Mouse (Mus musculus) heart, embryonic 15.5 days (tissue): ENCODE measurements at regions not wholly inside any gene's neighbourhood (a gene's known extent, or its start where the extent isn't known, plus 50 kb on each side); places are given as distances from the start of the nearest gene placed in this dataset.

Experiments
- ATAC-seq: fragments of 200-750 bp; cut with Nextera tagmentation; replicated peaks from 2 replicates; pipeline ENCODE4 v1.8.0; 2017; ENCODE audit warnings: low read depth, moderate TSS enrichment; ENCODE audit not compliant: insufficient number of reproducible peaks, insufficient read depth, low FRiP score
- H3K27ac ChIP-seq: fragments of 300-500 bp; sonication (generic); 2 replicates; pipeline ENCODE4 v1.5.1; 2015; ENCODE audit warnings: mild to moderate bottlenecking, inconsistent platforms
- H3K27me3 ChIP-seq: fragments of 300-500 bp; sonication (generic); 2 replicates; pipeline ENCODE4 v1.6.1; 2015; ENCODE audit warnings: inconsistent platforms
- H3K36me3 ChIP-seq: fragments of 300-500 bp; sonication (generic); 2 replicates; pipeline ENCODE4 v1.6.1; 2015; ENCODE audit warnings: mild to moderate bottlenecking, inconsistent platforms
- H3K4me1 ChIP-seq: fragments of 300-500 bp; sonication (generic); replicated peaks from 2 replicates; pipeline ENCODE4 v1.6.1; 2015; ENCODE audit warnings: inconsistent platforms
- H3K4me2 ChIP-seq: fragments of 300-500 bp; sonication (generic); 2 replicates; pipeline ENCODE4 v1.6.1; 2015; ENCODE audit warnings: inconsistent platforms, mild to moderate bottlenecking, moderate library complexity
- H3K4me3 ChIP-seq: fragments of 300-500 bp; sonication (generic); 2 replicates; pipeline ENCODE4 v1.5.1; 2015; ENCODE audit warnings: mild to moderate bottlenecking, inconsistent platforms
- H3K9ac ChIP-seq: fragments of 300-500 bp; sonication (generic); 2 replicates; pipeline ENCODE4 v1.6.1; 2015; ENCODE audit warnings: mild to moderate bottlenecking, inconsistent platforms
- H3K9me3 ChIP-seq: fragments of 300-500 bp; sonication (generic); replicated peaks from 2 replicates; pipeline ENCODE4 v1.6.1; 2016; ENCODE audit warnings: inconsistent platforms
- WGBS: fragments of 180-500 bp; shearing (Covaris S2); methylation state at CpG from one replicate; pipeline ENCODE4 v1.1.7; 2015; ENCODE audit warnings: mixed read lengths; 5-methylcytosine and 5-hydroxymethylcytosine counted together

DNA sequence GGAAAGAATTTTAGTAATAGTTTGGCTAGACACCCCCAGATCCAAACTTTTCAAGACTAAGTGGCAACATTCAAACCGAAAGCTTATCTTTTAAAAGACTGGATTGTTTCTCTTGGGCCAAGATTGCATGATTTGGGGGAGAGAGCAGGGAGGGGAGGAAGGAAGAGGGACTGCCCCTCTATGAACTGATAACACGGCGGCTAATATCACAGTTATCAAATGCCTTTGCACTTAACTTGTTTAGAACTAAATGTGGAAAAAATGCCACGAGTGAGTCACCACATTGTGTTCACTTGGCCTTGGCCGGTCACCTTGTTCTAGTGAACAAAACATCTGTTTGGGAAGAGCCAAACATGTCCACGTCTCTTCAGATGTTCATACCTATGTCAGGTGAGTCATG, 92.3 kb downstream of the Tes start:
- Histone ChIP-seq H3K27me3 (no peaks in the 10 kb centered on the region), H3K4me2 (no peak overlapping the region), H3K27ac (no peak overlapping the region), H3K4me3 (no peak overlapping the region), H3K9ac (no peak overlapping the region), H3K4me1 (peaks cover 4% of the 10 kb centered on the region; the same call in 1 of the 2 replicates), H3K36me3 (no peaks in the 10 kb centered on the region), H3K9me3 (no peaks in the 10 kb centered on the region)
- 44% methylated on average over 6 of the region's 6 CpGs for WGBS
- no peak for ATAC-seq

DNA sequence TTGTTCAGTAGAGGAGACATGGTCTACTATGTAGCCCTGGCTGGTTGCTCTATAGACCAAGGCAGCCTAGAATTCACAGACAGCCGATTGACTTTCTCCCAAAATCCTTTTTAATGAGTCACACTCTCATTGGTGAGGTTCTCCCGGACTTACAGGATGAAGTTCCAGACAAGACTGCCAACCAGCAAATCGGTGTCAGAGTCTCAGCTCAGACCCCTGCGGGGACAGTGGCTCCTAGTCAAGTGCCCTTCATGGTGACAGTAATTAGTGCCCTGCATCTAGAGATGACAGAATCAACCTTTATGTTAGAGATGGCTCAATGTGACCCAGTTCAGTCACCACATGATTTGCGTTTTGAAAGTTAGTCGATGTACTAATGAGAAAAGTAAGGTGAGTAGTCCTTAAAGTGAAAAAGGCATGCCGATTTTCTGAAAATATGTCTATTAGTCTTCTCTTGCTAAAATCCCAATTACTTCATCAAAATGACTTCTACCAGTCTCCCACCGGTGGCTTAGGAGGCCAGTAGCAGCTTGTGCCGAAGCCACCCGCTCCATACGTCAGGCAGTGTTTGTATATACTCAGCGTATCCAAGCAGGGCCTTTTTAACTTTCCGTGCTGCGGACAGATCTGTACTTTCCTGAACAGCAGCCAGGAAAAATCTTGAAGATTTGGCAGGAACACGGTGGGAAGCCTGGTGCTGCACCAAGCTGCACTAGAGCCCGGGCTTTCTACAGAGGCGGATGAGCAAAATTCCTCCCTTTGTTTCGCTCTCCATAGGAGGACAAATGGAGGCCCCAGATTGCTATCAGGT, 105.2 kb downstream of the Tes start:
- H3K9ac ChIP-seq: no peak overlapping the region

DNA sequence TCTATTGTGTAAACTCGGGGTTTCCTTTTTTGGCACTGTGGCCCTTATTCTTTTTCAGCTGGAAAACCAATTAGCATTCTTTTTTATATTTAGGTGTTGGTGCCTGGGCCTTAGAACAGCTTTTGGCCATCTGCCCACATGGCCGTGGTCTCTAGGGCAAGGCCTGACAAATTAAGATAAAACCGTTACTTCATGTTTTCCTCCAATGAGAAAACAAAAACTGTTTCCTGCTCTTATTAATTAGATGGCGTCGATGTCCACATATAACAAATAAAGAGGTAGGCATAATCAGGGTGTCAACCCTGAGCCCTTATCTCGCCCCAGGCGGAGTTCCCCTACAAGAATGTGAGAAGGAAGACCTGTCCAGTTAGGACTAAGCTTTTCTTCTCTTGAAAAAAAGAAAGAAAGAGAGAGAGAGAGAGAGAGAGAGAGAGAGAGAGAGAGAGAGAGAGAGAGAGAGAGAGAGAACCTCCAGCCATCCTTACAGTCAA, 105.9 kb downstream of the Tes start:
- peaks cover 29% of the 10 kb centered on the region for H3K4me1 ChIP-seq
- H3K4me2 ChIP-seq: peak overlapping the region; percentile 39
- peak; percentile 51 for ATAC-seq
- no peaks in the 10 kb centered on the region for H3K27me3 ChIP-seq
- no peaks in the 10 kb centered on the region for H3K9me3 ChIP-seq
- WGBS: 30% methylated on average over 7 of the region's 7 CpGs
- H3K27ac ChIP-seq: peak overlapping the region; percentile 86
- H3K4me3 ChIP-seq: peak overlapping the region; percentile 10; the same call in 1 of the 2 replicates
- no peaks in the 10 kb centered on the region for H3K36me3 ChIP-seq
- H3K9ac ChIP-seq: no peak overlapping the region

More for the DNA sequence above, 105.2 kb downstream of the Tes start:
- Histone ChIP-seq H3K4me3 (peak overlapping the region; percentile 10; the same call in 1 of the 2 replicates), H3K27ac (peak overlapping the region; percentile 86), H3K36me3 (no peaks in the 10 kb centered on the region), H3K27me3 (no peaks in the 10 kb centered on the region), H3K9me3 (no peaks in the 10 kb centered on the region), H3K4me1 (peaks cover 29% of the 10 kb centered on the region), H3K4me2 (peak overlapping the region; percentile 39)
- peak; percentile 82 for ATAC-seq
- 30% methylated on average over 18 of the region's 18 CpGs for WGBS

DNA sequence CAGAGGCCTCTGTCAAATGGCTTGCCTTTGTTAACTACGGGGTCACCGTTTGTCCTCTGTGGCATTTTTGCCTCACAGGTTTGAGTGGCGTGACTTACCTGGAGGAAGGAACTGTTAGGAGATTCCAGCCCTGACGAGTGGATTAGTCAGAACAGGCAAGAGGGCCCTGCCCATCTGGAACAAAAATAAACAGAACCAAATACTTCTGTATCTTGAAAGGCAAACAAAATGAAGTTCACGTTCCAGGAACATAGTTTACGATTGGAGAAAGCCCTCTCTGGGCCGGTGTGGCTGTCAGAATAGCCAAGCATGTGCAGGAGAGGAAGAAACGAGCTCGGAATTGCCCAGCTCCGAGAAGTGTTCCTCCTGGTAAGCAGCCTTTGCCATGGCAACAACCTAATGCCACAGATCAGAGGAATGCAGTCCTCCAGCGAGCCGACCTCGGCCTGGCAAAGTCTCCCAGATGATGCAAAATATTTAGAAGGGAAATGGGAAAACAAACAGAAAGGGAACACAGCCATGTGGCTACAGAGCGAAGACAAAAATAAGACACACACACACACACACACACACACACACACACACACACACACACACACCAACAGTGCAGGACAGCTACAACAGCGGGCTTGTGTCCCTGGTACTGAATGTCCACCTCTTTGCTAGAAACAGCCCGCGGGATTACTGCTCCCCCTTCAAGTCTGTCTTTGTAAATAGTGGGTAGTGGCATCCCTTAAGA, 106.5 kb downstream of the Tes start:
- peaks cover 29% of the 10 kb centered on the region for H3K4me1 ChIP-seq
- 28% methylated on average over 17 of the region's 17 CpGs for WGBS
- H3K27ac ChIP-seq: peak overlapping the region; percentile 86
- no peaks in the 10 kb centered on the region for H3K9me3 ChIP-seq
- no peaks in the 10 kb centered on the region for H3K36me3 ChIP-seq
- peak; percentile 33 for ATAC-seq
- no peaks in the 10 kb centered on the region for H3K27me3 ChIP-seq
- H3K9ac ChIP-seq: no peak overlapping the region
- peak overlapping the region; percentile 39 for H3K4me2 ChIP-seq
- 0 out of 2 replicates have a peak overlapping the region, but pooled peaks have one; percentile 8 for H3K4me3 ChIP-seq

DNA sequence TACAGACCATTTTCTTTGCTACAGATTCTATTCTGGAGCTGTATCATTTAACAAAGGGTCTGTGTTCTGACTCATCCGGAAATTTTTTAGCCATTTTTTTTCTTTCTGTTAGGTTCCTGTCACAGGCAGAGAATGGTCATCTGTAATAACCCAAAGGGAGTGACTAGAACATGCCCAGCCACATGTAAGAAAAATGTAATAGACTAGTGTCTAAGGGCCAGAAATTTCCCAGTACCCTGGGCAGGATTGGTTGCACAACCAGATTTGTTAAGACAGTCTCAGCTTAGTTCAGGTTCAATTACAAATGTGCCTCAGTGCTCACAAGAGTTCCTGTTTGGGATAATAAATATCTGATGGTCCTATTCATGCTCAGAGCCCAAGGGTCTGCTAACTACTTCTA, 107.1 kb downstream of the Tes start:
- no peaks in the 10 kb centered on the region for H3K9me3 ChIP-seq
- no peak for ATAC-seq
- H3K9ac ChIP-seq: no peak overlapping the region
- H3K36me3 ChIP-seq: no peaks in the 10 kb centered on the region
- H3K27ac ChIP-seq: peak overlapping the region; percentile 86
- H3K4me1 ChIP-seq: peaks cover 35% of the 10 kb centered on the region
- H3K27me3 ChIP-seq: no peaks in the 10 kb centered on the region
- 49% methylated on average over 1 of the region's 1 CpGs for WGBS
- H3K4me2 ChIP-seq: no peak overlapping the region
- H3K4me3 ChIP-seq: no peak overlapping the region

DNA sequence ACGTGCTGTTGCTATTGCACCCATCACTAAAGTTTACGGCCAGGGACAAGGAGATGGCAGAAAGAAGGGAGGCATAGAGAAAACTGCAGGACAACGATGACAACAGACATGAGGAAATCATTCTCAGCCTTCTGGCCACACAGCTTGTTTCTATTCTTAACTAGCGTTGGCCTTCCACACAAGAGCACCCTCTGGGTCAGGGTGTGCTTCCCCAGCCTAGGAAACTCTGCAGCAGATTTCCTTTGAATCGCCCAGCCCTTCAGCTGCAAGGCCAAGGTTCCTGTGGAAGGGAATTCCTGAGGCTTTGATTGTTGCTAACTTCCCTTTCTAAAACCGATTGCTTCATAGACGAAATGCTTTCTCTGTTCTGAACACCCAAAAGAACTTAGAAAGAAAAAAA, 103.8 kb upstream of the Cav2 start:
- no peak overlapping the region for H3K9ac ChIP-seq
- no peak; the same call in 1 of the 2 replicates for ATAC-seq
- H3K27ac ChIP-seq: peak overlapping the region; percentile 65
- no peaks in the 10 kb centered on the region for H3K9me3 ChIP-seq
- peaks cover 14% of the 10 kb centered on the region; the same call in 1 of the 2 replicates for H3K4me1 ChIP-seq
- H3K4me2 ChIP-seq: no peak overlapping the region
- H3K27me3 ChIP-seq: no peaks in the 10 kb centered on the region
- H3K4me3 ChIP-seq: no peak overlapping the region
- no peaks in the 10 kb centered on the region for H3K36me3 ChIP-seq
- WGBS: 30% methylated on average over 7 of the region's 7 CpGs

DNA sequence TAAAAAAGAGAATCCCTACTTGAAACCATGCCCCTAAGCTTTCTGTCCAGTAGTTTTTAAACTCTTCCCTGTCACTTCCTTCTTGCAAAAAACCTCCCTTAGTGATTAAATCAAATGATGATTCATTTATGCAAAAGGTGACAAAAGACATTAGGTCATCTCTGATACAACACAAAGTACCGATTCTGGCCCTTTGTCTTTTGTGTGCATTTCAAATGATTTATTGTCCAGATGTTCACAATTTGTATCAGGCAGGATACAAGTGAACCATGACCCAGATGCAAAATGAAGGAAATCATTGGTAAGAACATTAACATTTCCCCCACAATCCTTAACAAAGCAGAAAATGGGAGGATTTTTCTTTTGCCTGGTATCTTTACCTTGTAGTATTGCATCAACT, 101.5 kb upstream of the Cav2 start:
- Histone ChIP-seq H3K27me3 (no peaks in the 10 kb centered on the region), H3K27ac (no peak overlapping the region; the same call in 1 of the 2 replicates), H3K4me1 (peaks cover 8% of the 10 kb centered on the region; the same call in 1 of the 2 replicates), H3K4me2 (no peak overlapping the region), H3K4me3 (no peak overlapping the region), H3K9ac (no peak overlapping the region), H3K36me3 (no peaks in the 10 kb centered on the region), H3K9me3 (no peaks in the 10 kb centered on the region)
- no peak for ATAC-seq
- 60% methylated on average over 1 of the region's 1 CpGs for WGBS

DNA sequence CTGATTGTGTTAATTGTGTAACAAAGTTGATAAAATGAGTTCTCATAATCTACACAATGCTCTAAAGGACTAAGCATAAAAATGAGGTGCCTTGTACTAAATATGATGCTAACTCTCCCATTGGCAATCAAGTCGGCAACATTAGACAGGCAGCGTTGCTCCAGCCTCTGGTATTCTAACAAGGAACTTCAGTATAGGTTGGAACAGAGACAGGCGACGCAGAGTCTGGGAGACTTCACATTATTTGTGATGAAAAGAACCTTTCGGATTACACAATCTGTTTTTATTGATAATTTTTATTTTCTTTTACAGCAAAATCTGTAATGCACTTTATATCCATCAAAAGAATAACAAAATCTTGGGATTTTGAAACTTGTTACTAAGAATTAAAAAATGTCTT, 94.4 kb upstream of the Cav2 start:
- 78% methylated on average over 5 of the region's 5 CpGs for WGBS

DNA sequence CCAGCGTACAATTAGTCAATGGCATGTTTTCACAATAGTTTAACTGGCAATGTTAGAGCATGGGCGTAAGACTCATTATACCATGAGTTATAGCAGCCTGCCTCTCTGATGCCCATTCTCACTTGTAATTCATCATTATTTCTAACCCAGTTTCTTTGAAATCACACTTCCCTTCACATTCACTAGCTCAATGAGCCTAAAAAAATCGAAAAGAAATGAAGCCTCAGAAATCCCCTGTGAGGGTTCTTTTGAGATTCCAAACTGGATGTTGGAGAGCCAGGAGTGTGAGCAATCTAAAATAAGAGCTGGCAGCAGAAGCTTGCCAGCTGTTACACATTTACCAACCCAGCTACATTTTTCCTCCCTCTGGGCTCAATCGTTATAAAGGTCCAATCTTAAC, 93.9 kb upstream of the Cav2 start:
- Histone ChIP-seq H3K4me2 (no peak overlapping the region), H3K4me3 (no peak overlapping the region), H3K27ac (no peak overlapping the region), H3K9me3 (no peaks in the 10 kb centered on the region), H3K4me1 (no peaks in the 10 kb centered on the region), H3K36me3 (no peaks in the 10 kb centered on the region), H3K9ac (no peak overlapping the region), H3K27me3 (no peaks in the 10 kb centered on the region; the same call in 1 of the 2 replicates)
- no peak for ATAC-seq
- 67% methylated on average over 4 of the region's 4 CpGs for WGBS

More for the DNA sequence above, 94.4 kb upstream of the Cav2 start:
- no peak overlapping the region for H3K27ac ChIP-seq
- no peak overlapping the region for H3K9ac ChIP-seq
- H3K27me3 ChIP-seq: no peaks in the 10 kb centered on the region; the same call in 1 of the 2 replicates
- no peaks in the 10 kb centered on the region for H3K36me3 ChIP-seq
- H3K4me3 ChIP-seq: no peak overlapping the region
- H3K4me2 ChIP-seq: no peak overlapping the region
- ATAC-seq: no peak
- H3K4me1 ChIP-seq: no peaks in the 10 kb centered on the region
- H3K9me3 ChIP-seq: no peaks in the 10 kb centered on the region

DNA sequence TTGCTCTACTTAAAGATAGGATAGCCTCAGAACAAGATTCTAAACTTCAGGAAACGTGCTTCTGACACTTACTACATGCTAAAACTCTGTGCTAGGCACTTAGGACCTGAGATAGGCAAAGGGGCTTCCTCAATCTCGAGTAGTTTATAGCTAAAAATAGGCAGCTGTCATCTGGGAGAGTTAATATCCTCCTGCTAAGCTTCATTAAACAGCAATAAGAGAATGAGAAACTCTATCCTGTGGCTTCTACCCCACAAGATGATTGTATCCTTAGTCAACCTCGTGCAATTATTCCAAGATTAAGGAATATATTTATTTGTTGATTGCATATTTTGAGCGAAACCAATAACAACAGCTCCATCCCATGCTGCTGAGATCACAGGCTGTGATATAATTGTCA, 85.4 kb upstream of the Cav2 start:
- Histone ChIP-seq H3K4me1 (peaks cover 2% of the 10 kb centered on the region; the same call in 1 of the 2 replicates), H3K27me3 (peaks cover 9% of the 10 kb centered on the region; the same call in 1 of the 2 replicates), H3K27ac (no peak overlapping the region), H3K4me2 (no peak overlapping the region), H3K4me3 (no peak overlapping the region), H3K36me3 (no peaks in the 10 kb centered on the region), H3K9me3 (no peaks in the 10 kb centered on the region), H3K9ac (no peak overlapping the region)
- no peak for ATAC-seq
- WGBS: 44% methylated on average over 4 of the region's 4 CpGs

DNA sequence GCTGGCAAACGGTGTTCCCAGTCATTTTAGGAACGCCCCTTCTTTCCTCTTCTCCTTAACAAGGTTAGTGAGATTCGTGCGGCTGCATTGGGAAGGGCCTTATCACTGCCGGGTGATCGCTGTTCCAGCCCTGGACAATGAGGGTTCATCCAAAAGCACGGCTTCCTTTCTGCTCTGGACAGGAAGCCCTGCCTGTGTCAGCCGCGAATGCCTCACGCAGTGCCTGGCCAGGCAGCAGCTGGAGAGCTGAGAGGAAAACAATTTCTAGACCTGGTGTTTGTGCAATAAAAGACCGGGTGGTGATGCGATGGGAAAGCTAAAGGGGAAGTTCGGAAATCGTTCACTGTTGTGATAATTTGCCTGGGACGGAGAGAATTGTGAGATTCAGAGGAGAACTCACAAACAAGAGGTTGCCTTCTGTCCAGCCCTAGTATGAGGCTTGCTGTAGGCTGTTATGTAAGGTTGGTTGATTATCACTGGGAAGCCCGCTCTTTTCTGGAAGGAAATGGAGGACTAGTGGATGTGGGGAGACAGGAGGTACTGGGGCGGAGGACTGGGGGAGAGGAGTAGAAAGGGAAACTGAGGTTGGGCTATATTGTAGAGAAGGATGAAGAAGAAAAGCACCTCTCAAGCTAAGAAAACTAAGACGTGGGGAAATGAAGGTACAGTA, 83.1 kb upstream of the Cav2 start:
- peak; percentile 82 for ATAC-seq
- peaks cover 2% of the 10 kb centered on the region; the same call in 1 of the 2 replicates for H3K4me1 ChIP-seq
- H3K36me3 ChIP-seq: no peaks in the 10 kb centered on the region
- peak overlapping the region; percentile 36 for H3K4me2 ChIP-seq
- no peak overlapping the region for H3K9ac ChIP-seq
- peak overlapping the region; percentile 4; the same call in 1 of the 2 replicates for H3K4me3 ChIP-seq
- 40% methylated on average over 18 of the region's 18 CpGs for WGBS
- H3K27ac ChIP-seq: peak overlapping the region; percentile 68
- no peaks in the 10 kb centered on the region for H3K9me3 ChIP-seq
- peaks cover 8% of the 10 kb centered on the region; the same call in 1 of the 2 replicates for H3K27me3 ChIP-seq
